Mouse (Mus musculus) right cerebral cortex, postnatal 4 days (tissue): Measurements from ENCODE around the gene 2700049A03Rik.
"Not testable (repeated sequence)": the region's sequence is repeated elsewhere in the genome, so short reads cannot be mapped to it uniquely, and the experiment has no call there.

Source experiments
- DNase-seq: peaks from one replicate; pipeline ENCODE4 v3.0.0-alpha.2; 2022

The 2700049A03Rik gene

DNA sequence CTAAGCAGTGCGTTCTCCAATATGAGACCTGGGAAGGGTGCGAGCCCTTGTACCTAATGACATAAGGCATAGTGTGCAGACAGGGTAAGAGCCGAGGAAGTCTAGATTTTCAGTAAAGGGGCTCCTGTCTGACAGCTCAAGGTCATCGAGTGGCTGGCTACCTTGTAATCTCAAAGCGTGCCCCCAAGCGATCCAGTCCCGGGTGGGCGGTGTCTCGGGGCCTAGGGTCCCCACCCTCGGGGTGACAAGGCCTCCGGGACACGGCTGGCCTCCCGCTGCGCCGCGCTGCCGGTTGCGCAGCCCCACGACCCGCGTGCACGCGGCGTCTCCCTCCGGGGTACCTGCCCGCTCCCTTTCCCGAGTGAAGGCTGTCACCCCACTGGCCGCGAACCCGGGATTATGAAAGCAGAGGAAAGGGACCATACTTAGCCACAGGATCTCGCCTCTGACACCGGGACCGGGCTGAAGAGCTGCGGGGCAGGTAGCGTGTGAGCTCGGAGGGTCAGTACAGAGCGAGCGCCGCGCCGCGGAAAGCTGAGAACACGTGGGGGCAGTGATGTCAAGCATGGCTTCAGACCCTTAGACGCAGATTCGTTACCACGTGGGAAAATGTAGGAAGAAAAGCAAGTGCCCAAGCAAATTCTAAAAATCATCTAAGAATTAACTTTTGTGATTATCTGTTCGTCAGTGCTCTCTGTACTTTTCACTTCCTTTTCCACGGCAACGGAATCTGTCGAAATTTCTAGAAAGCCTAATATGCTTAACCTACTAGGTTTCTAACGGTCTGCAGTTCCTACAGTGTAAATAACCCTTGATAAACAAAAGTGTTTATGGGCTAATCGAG is at the start of gene 2700049A03Rik, which contains the start of gene Timm9:
TSS of gene 2700049A03Rik (plus strand) at position 719 of the 844 bp plus-strand sequence.
TSS of gene Timm9 (minus strand) at position 555 of the 844 bp plus-strand sequence.
- peak; percentile 71 for DNase-seq

DNA sequence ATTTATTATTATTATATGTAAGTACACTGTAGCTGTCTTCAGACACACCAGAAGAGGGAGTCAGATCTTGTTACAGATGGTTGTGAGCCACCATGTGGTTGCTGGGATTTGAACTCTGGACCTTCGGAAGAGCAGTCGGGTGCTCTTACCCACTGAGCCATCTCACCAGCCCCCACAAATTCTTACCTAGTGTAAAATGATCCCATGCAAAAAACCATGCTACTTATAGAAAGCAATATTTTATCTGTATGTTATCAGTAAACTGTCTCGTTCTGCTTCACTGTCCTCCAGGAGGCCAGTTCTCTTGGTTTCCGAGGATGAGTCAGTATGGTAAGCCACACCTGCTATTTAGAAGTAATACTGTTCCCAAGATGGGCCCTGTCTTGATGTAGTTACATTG is 32.4 kb upstream of the 2700049A03Rik start:
- not testable (repeated sequence) for DNase-seq

DNA sequence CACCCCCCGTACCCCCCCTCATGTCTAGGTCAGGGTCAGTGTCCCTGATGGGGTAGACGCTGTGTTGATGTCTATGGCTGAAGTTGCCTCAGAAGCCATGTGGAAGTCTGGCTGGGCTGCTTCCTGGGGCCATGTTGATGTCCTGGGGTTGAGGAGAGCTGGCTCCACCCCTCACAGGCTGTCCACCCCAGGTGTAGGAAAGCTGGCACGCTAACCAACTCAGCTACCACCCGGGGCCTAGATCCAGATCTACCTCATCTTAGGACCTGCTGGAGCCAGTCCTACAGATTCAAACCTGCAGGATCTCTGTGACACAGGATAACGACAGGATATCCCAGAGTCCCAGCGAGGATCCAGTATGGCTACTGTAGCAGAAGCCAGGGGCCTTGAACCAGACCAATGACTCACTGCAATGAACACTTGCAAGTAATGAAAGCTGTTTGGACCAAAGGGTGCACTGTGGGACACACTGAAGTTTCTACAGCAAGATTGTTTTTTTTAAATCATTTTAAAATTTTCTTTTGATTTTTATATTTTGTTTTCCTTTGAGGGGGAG is 29.4 kb upstream of the 2700049A03Rik start:
- no peak for DNase-seq

DNA sequence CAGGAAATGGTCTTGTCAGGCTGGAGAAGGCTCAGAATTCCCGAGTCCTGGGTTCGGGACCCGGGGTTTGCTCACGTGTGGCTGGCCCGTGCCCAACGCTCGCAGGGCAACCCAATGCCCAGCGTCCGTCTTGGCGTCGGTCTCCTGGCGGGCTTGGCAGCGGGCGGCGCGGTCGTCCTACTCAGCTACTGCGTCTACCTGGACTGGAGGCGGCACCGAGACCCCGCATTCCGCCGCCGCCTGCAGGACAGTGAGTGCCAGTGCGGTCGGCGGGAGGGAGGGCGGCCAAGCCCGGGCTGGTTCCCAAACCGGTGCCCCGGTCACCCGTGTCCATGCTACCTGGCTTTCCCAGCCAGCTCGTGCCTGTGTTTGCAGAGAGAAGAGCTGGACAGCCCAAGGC is 25.3 kb upstream of the 2700049A03Rik start, which contains the start of gene Tomm20l:
TSS of gene Tomm20l (plus strand) at position 98 of the 400 bp plus-strand sequence.
- no peak for DNase-seq

DNA sequence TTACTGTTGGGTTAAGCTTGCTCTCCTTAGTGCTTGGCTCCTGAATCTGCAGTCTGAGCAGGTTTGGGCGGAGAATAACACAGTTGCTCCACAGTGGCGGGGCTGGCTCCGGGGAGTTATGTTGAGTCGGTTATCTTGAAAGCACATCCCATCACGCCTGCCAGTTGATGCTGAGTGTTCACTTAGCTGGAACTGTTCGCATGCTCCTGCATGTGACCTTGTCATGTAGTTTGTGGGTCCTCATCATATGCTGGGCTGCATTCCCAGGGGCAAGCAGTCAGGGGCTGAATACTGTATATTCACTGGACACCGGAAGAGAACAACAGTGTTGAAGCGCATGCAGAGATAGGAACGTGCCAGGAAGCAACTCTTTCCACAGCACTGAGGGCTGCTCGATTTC is 23.6 kb upstream of the 2700049A03Rik start:
- DNase-seq = no peak

DNA sequence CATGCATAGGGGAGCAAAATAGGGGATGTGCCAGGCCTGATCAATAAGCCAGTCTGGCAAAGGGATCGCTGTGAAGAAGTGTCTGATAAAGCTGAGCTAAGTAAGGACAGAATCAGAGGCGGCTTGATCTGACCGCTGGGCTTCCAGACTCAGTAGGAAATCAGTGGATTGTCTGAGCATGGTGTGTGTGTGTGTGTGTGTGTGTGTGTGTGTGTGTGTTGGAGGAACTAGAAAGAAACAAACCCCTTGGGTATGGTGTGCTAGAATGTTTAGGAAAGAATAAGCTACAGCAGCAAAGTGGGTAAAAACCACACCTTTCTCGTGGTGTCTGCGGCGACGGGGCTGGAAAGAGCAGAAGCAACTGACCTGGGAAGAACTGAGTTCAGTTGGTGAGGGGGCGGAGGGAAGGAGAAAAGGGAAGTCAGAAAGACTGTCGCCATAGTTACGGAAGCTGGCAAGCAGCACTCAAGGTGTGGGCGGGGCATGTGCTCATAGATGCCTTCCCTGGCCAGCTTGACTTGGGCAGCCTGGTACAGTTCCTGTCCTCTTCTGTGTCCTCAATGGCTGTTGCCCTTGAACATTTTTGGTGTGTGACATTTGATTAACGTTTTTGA is 22.9 kb upstream of the 2700049A03Rik start:
- peak; percentile 16 for DNase-seq

DNA sequence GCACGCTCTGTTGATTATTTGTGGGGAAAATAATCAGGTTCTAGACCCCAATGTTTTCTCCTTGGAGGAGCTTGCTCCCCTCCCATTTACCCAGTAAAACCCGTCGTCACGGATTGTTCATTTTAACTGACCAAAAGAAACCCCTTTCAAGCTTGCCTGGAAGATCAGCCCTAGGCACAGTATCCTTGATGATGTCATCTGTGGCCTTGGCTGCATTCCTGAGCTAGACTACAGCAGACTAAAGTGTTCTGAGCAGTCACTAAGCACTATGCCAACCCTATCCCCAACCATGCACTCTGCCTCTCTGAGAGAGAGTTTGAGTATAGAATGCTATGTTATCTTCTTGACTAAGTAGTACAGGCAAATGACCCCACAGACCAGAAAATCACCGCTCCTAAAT is 20.2 kb upstream of the 2700049A03Rik start:
- no peak for DNase-seq

DNA sequence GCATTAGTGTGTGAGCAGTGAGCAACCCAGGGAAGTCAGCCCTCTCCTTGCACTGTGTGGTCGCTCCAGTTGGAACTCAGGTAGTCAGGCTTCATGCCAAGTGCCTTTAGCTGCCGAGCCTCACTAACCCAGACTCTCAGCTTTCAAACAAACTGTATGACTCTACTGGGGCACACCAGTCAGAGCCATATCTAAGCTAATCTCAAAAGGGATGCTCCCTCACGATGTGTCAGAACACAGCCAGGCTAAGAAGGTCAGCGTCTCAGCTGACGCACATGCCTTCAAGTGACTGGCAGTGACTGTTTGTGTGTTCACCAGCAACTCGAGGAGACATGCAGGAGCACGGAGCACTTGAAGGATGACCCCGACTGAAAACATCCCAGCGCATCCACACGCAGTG is 13.9 kb upstream of the 2700049A03Rik start:
- DNase-seq = no peak

DNA sequence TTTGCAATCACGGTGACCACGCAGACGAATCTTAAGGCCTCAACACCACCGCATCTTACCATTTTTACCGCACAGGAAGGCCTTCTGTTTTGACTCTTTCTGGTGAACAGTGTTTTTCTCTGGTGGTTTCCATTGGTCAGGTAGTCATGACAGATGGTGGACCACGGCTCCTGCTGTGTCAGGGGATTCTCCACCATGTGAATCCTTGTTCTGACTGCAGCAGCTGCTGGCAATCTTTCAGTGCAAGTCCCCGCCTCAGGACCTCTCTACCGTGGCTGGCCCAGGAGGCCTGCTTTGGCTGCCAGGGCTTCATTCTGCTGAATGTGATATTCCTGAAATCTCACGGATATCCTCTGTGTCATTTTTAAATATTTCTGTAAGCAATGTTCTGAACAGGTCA is 13.4 kb upstream of the 2700049A03Rik start:
- DNase-seq = no peak

DNA sequence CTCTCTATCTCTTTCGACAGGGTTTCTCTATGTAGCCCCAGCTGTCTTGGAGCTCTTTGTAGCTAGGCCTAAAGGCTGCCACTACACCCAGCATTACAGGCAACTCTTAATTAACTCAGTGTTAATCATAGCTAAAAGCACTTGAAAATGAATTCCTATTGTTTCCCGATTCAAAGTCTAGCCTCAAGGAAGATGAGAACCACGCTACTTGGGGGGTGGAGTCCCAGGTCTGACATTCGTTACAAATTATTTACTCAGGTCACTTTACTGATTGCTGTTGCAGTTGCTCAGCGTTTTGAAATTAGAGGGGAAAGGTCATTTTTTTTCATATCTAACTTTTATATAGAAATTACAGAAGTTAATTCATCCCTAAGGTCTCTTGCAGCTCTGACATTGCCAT is 1.1 kb upstream of the 2700049A03Rik start:
- DNase-seq = no peak

DNA sequence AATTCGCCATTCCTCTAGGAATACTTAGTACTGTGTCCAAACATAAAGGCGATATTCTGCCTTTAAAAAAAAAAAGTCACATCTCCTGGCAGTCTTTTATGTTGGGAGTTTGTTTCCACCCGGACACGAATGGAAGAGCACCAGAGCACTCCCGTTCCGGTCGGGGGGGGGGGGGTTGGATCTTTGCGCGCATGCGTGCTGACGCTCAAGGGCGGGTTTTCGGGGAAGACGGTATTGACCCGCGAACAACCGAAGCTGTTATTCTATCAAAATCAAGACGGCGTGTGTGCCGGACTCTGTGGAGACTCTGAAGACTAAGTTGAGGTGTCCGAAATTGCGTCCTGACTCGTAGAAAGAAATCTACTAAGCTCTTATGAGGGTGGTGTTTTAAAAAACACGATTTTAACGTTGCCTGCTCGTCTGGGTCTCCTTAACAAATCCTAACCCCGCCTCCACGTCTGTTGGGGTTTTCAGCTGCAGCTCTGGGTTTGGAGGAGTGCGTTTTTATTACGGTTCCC is 385 bp downstream of the 2700049A03Rik start:
- DNase-seq = peak; percentile 88

DNA sequence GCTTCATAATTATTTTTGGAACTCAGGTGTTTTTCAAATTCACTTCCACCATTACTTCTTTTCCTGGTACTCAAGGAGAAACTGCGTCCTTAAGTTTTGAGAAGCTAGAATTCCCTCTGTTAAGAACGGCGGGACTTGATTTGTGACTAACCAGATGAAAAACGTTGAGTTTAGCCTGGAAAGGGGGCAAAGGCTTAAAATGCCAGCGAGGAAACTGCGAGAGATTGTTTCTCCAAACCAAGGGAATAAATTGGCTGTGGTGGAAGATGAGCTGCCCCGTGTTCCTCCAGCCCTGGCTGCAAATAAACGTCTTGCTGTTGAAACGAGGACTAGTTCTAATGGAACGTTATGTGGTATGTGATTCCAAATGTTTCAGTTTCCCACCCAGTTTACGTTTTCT is 1.0 kb downstream of the 2700049A03Rik start:
- no peak for DNase-seq

DNA sequence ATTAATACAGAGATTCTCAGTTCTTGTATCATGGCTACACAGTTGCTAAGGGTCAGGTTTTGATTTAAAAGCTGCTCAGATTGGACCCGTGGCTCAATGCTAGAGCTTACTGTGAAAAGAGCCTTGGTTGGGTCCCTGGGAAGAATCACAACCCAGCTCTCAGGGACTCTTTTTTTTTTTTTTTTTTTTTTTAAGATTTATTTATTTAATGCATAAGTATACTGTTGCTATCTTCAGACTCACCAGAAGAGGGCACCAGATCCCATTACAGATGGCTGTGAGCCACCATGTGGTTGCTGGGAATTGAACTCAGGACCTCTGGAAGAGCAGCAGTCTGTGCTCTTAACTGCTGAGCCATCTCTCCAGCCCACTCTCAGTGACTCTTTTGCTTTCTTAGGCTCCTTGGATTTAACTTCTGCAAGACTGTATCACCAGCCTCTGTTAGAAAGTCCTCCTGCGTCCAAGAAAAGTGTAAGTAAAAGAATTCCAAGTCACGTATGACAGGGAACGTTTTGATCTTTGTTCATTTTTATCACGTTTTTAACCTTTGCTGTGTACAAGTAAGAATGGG is 2.7 kb downstream of the 2700049A03Rik start:
- DNase-seq = no peak

DNA sequence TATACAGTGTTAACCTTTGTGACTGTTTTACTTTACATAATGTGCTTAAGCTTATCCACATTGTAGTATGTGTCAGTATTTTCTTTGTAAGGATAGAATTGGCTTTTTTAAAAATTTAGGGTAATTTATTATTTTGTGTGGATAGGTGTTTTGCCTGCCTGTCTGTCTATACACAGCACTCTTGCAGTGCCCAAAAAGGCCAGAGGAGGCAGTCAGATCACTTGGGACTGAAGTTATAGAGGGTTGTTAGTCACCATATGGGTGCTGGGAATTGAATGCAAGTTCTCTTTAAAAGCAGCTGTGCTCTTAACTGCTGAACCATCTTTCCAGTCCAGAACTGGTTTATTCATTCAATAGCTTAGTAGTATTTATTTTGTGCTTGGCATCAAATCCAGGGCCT is 4.5 kb downstream of the 2700049A03Rik start:
- no peak for DNase-seq

DNA sequence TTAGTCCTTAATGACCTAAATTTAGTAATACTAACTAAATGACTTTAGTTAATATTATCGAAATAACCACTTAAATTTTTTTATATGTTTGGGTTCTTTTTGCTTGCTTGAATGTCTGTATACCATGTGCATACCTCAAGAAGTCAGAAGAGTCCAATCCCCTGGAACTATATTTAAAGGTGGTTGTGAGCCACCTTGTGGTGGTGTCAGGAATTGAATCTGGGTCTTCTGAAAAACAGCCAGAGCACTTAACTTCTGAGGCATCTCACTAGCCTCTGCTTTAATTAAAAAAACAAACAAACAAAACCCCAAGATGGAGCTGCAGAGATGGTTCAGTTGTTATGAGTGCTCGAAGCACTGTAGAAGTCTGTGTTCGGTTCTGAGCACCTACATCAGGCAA is 11.0 kb downstream of the 2700049A03Rik start:
- peak; percentile 31 for DNase-seq

DNA sequence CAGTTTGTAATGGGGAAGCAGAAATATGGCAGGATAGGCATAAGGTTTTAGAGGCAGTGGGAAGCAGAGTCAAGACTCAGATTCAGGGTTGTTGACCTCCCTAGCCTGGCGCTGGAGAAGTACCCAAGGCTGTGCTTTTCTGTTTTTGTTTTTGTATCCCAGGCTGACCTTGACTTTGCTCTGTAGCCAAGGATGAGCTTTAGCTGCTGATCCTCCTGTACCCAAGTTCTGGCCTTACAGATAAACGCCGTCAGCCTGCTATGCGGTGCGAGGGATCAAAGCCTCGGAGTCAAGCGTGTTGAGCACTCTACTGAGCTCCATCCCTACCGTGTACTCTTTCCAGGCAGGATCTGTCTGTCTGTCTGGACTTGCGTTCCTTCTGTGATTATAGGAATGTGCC is 12.2 kb downstream of the 2700049A03Rik start:
- DNase-seq = no peak

DNA sequence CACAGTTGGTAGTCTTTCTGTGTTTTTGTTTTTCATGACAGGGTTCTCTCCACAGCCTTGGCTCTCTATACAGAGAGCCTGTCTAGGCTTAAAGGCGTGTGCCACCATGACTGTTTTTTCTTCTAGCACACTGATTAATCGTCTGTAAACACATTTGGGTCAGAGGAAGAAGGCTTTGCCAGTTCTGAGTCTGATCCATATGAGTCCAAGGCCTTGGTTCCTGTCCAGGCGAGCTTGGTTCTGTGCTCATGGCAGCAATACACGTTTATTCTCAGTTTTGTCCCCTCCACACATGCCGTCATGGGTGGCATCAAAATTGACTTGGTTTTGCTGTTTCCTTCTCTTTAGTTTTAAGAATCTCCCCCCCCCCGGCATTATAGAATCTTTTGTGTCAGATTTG is 12.8 kb downstream of the 2700049A03Rik start:
- no peak for DNase-seq

DNA sequence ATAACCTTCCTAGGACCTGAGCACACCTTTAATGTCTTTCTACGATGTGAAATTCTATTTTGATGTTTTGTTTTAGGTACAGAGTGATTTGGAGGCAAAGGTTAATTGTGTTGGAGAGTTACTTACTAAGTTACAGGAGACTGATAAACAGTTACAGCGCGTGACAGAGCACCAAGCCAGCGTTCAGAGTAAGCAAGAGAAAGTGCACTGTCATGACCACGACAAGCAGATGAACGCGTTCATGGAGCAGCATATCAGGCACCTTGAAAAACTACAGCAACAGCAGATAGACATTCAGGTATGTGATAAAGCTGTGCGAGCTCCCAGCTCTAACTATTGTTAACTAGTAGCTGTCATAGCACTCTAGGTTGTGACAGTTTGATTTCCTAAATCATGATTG is 13.5 kb downstream of the 2700049A03Rik start:
- no peak for DNase-seq

DNA sequence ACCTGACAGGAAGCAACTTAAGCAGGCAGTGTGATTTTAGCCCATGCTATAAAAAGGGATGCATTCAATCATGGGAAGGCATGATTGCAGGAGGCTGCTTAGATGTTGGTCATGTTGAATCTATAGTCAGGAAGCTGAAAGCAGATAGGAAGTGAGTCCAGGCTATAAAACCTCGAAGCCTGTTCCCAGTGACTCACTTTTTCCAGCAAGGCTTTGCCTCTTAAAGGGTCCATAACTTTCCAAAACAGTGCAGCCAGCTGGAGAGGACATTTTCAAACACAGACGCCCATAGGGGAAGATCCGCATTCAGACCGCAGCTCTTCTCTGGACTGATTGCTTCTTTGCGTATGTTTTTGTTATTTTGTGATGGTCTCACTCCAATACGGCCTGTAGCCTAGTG is 18.3 kb downstream of the 2700049A03Rik start:
- no peak for DNase-seq

DNA sequence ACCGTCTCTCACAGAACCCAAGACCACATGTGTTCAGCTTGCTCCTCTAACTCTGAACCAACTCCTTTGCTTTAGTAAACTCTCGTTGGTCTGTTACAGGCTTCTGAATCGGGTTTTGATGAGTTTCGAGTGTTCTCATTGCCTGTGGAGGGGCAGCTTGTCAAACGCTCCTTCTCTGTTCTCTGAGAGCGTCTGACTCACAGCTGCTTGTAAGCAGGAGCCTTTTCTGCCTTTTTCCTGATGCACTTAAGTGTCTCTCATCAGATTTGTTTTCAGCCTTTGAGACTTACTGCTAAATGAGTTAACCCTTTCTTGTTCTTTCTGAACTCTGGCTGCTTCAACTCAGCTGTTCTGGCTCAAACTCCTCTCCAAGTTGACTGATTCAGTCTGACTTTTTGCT is 21.3 kb downstream of the 2700049A03Rik start:
- no peak for DNase-seq

DNA sequence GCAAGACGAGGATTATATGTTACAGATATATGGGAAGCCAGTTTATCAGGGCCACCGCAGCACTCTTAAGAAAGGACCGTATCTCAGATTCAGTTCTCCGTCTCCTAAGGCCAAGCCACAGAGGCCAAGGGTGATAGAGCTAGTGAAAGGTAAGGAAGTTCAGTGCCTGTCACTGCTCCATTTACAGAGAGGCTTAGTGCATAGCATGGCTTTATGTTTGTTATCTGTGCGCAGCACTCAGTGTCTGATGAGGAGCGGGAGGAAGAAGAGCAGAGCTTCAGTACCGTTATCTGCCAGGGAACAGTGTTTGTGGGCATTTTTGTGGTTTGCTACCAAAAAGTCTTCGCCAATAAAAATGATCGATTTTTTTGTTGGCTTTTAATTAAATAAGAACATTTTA is 27.8 kb downstream of the 2700049A03Rik start:
- no peak for DNase-seq

DNA sequence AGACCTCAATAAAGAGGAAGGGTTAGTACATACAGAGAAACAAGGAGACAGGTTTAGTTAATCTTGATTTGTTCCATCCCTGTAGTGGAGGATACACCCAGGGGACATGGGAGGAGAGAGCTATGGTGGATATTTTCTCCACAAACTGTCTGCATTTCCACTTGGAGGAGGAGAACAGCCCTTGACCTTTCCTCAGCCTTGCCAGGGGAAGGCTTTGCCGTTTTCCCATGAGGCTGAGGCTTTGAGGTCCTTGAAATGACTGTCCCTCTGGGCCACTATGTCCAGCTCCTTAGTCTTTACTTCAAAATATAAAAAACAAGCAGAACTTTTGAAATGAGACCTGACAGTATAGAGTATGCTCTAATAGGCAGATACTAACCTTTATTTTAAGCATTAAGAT is 33.3 kb downstream of the 2700049A03Rik start:
- DNase-seq = no peak

DNA sequence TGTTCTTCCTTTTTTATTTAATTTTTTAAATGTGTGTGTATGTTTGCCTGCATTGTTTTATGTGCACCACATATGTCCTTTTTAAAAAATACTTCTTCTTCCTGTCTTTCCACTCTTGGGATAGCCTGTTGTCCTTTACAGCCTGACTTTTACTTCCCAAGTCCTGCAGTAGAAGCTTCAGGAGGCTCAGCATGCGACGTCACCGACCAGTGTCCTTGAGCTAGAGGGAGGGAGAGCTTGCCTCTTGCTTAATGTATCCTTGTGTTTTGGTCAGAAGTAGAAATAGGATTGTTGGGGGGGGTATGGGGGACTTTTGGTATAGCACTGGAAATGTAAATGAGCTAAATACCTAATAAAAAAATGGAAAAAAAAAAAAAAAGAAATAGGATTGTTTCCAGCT is 47.1 kb downstream of the 2700049A03Rik start:
- no peak for DNase-seq
